Mouse (Mus musculus): ENCODE measurements around the gene Tmem54.

Gene Tmem54

GRCm38 (mm10) chr4:129151276-129151811, 46.0 kb downstream of the Tmem54 start:
- DNase-seq (ENCODE audit: low spot score), result no peak

- no peak for DNase-seq (ENCODE audit: low spot score)
Observed at GRCm38 (mm10) chr4:129157541-129157940, 52.2 kb downstream of the Tmem54 start.

GRCm38 (mm10) chr4:129158549-129158948, 53.2 kb downstream of the Tmem54 start:
- DNase-seq (ENCODE audit: low spot score), result no peak

- no peak for DNase-seq (ENCODE audit: low spot score)
Observed at GRCm38 (mm10) chr4:129161076-129161475, 55.7 kb downstream of the Tmem54 start.
